Mouse (Mus musculus) brain, embryonic 14.5 days (tissue): Measurements from ENCODE around the gene Sntb2. TPM values are rescaled to one million over a fixed set of nuclear protein-coding genes. Genes with fewer than 3 reads are reported as not detected.

Source experiments
- DNase-seq: peaks from one replicate; pipeline ENCODE4 v3.0.0-alpha.2; 2011; ENCODE audit warnings: low read depth
- CTCF ChIP-seq: fragments of 200-500 bp; IDR thresholded peaks from 2 replicates; pipeline ENCODE4 v1.5.1; 2012; ENCODE audit warnings: inconsistent platforms, mild to moderate bottlenecking, moderate library complexity, borderline replicate concordance; ENCODE audit not compliant: insufficient read depth, insufficient read length; ENCODE audit errors: extremely low read depth
- POLR2A ChIP-seq: fragments of 200-500 bp; IDR thresholded peaks from 2 replicates; pipeline ENCODE4 v1.6.1; 2012; ENCODE audit warnings: mild to moderate bottlenecking, inconsistent platforms, borderline replicate concordance; ENCODE audit not compliant: poor library complexity, insufficient read depth, insufficient read length, severe bottlenecking; ENCODE audit errors: extremely low read depth
- polyA plus RNA-seq: library from polyadenylated mRNA; depleted of rRNA; stranded (reverse); fragments of >200 nt; gene quantifications from 2 replicates; pipeline ENCODE4 v1.2.3, GENCODE M21; 2012; rRNA removed

The Sntb2 gene
- 4.0 and 5.7 TPM in 2 replicates for polyA plus RNA-seq

DNA sequence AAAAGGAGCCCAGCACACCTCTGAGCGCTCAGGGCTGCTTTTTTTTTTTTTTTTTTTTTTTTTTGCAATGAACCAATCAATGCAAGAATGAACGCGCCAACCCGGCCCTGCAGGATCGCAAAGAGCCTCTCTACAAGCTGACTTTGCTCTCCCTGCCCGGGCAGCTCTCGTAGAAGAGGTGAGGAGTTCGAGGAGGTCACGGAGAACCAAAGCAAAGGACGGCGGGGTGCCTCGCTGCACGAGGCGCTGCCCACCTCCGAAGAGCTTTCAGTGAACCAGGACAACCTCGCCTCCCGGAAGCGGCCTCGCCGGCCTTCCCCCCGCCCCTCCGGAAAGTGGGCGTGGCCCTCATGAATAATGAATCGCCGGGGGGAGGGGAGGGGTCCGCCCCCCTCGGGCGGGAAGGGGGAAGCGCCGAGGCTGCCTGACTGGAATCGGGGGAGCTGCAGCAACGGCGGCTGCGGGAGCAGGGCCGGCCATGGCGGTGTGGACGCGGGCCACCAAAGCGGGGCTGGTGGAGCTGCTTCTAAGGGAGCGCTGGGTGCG lies at the start of gene Sntb2:
Gene Sntb2 (plus strand): TSS at position 427 of the 546 bp plus-strand sequence.
- DNase-seq, result peak; percentile 96
- TF ChIP-seq POLR2A (peak; percentile 81), CTCF (no peak)

- TF ChIP-seq CTCF (peak; percentile 83; the same call in 1 of the 2 replicates), POLR2A (no peak)
- peak; percentile 91 for DNase-seq
Observed at GRCm38 (mm10) chr8:106887336-106888189, 48.0 kb upstream of the Sntb2 start.

DNA sequence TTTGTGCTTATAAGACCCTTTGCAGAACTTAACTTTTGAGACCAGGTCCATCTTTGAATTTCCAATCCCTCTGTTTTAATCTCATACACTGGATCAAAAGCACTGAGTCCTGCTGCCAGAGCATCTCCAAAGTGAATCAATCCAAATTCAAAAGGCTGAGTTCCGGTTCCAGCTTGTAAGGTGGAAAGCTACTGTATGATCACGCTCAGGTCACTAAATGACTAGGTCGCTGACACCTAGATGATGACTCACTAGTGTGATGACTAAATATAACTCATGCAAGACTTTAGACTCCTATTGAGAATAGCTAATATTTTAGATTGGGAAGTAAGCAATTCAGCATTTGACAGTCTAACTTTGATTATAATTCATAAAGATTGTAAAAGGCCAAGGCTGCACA lies 46.7 kb upstream of the Sntb2 start:
- no peak for DNase-seq

DNA sequence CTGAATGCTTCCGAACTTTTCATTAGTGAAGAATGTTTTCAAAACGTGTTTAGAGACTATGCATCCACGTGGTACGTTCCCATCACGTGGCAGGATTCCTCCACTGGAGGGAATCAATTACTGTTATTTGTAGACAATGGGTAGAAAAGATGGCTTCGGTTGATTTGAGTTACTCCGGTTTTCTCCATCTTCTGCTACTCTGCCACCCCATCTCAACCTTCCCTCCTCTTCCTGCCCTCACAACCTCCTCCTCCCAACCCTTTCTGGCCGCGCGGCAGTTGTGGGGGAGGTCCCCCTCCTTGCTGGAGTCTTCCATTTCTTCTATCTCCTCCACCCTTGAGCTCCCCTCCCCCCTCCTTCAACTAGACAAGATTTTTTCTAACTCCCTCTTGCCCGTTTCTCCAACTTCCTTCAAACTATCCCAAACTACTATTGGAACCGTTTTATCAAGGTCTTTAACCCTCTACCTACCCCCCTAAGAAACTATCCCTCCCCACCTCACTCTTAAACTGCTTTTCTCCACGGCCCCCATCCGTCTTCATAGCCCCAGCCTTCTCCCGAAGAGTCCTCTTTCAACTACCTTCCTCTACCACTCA lies 43.2 kb upstream of the Sntb2 start:
- no peak for TF ChIP-seq POLR2A
- TF ChIP-seq CTCF, result no peak
- peak; percentile 59 for DNase-seq

More for the DNA sequence above, 46.7 kb upstream of the Sntb2 start:
- TF ChIP-seq CTCF, result no peak
- TF ChIP-seq POLR2A, result no peak

GRCm38 (mm10) chr8:106892806-106893451 lies 42.6 kb upstream of the Sntb2 start:
- no peak for TF ChIP-seq CTCF
- peak; percentile 64 for DNase-seq

GRCm38 (mm10) chr8:106893481-106894156 lies 41.9 kb upstream of the Sntb2 start, which contains the start of gene Utp4:
Gene Utp4 (plus strand): TSS chr8:106893636.
- TF ChIP-seq POLR2A (peak; percentile 96), CTCF (no peak)

DNA sequence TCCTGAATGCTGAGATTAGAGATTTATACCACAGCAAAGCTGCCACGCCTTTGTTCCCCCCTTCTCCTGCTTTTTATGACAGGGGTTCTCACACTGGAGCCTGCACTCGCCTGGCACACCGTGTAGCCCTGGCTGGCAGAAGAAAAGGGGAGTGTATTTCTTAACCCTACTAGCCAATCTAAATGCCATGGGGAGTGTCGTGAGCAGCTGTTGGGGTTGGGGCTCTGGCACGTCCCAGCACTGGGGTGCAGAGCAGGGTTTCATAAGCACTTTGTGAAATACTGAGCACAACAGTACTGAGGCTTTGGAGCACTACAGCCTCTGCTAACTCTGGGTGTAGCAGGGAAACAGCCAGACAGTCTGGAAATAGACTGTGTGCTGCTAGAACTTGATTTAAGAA lies 36.1 kb upstream of the Sntb2 start:
- no peak for TF ChIP-seq CTCF
- no peak for TF ChIP-seq POLR2A
- DNase-seq, result no peak

More at GRCm38 (mm10) chr8:106893481-106894156, 41.9 kb upstream of the Sntb2 start, which contains the start of gene Utp4:
- DNase-seq, result peak; percentile 94

DNA sequence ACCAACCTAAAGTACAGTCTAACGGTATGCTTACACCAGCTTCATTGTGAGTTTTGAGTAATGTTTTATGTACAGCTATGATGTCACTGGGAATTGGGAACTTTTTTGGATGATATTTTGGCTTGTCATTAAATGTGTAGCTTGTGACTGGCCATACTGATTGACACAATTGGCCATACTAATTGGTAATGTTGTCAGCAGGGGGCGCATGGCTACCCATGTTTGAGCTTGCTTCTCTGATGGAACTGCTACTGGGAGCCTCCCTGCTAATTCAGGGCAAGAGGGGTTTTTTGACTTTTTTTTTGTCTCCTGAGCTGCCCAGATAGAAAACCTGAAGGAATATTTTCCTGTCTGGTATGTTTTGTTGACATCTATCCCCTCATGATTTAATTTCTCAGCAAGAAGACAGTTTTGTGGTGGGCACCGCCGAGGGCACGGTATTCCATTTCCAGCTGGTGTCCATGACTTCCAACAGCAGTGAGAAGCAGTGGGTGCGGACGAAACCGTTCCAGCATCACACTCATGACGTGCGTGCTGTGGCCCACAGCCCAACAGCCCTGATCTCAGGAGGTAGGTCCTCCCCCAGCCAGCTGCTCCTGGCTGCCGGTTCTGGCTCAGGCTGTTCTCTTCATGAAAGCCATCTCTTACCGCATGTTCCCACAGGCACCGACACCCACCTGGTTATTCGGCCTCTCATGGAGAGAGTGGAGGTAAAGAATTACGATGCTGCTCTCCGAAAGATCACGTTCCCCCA lies 29.6 kb upstream of the Sntb2 start:
- peak; percentile 71 for DNase-seq
- TF ChIP-seq POLR2A, result no peak
- peak; percentile 60; the same call in 1 of the 2 replicates for TF ChIP-seq CTCF

GRCm38 (mm10) chr8:106906635-106907034 lies 28.9 kb upstream of the Sntb2 start:
- TF ChIP-seq POLR2A (no peak), CTCF (no peak)
- no peak for DNase-seq

- no peak for DNase-seq
- TF ChIP-seq POLR2A (no peak), CTCF (no peak)
Observed at GRCm38 (mm10) chr8:106907450-106907849, 28.1 kb upstream of the Sntb2 start.
